Mouse (Mus musculus): Measurements from ENCODE around the gene Gm3149. TPM values are rescaled to one million over a fixed set of nuclear protein-coding genes. Genes with fewer than 3 reads are reported as not detected.
"Not testable (repeated sequence)": the region's sequence is repeated elsewhere in the genome, so short reads cannot be mapped to it uniquely, and the experiment has no call there.

The Gm3149 gene
- not detected in 2 replicates for total RNA-seq (2014; rRNA removed)
- not detected in 2 replicates for polyA plus RNA-seq (2015; fragmentation: Nextera tagmentation; extraction: Ambion mirVana)

DNA sequence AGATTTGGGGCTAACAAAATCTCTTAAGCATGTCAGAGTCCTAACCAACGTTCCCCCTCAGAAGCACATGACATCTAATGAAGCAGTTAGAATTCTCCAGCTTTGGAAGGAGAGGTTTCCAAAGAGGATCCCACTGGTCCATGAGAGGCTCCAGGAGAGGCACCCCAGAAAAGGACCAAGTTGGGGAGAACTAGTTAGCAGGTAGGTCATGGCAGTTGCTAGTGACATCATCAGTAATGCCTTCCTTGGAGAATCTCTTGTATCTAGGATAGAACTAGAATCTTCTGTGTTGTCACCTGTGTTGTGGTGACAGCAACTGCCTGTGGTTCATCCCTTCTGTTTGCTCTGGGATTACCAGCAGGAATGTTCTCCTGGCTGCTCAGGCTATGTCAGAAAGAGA lies at the start of gene Gm3149:
TSS of gene Gm3149 (plus strand) at position 301 of the 400 bp plus-strand sequence.
- H3K4me2 ChIP-seq (ENCODE audit: low read depth, low read length); ATAC-seq; H3K27me3 ChIP-seq (ENCODE audit: insufficient read depth, low read length); H3K9ac ChIP-seq (replicated peaks; ENCODE audit: low read length); DNase-seq (ENCODE audit: low spot score); H3K36me3 ChIP-seq (ENCODE audit: insufficient read depth, low read length); H3K4me3 ChIP-seq (ENCODE audit: low read length); H3K4me1 ChIP-seq (ENCODE audit: insufficient read depth, low read length); H3K9me3 ChIP-seq (ENCODE audit: low read length); H3K27ac ChIP-seq: not testable (repeated sequence)
- WGBS, result no CpG with 5 or more reads among the region's 1 CpGs

- not testable (repeated sequence) for H3K27ac ChIP-seq; H3K9ac ChIP-seq (replicated peaks; ENCODE audit: low read length); H3K27me3 ChIP-seq (ENCODE audit: insufficient read depth, low read length); ATAC-seq; H3K4me3 ChIP-seq (ENCODE audit: low read length); H3K36me3 ChIP-seq (ENCODE audit: insufficient read depth, low read length); H3K4me2 ChIP-seq (ENCODE audit: low read depth, low read length); H3K4me1 ChIP-seq (ENCODE audit: insufficient read depth, low read length); H3K9me3 ChIP-seq (ENCODE audit: low read length); DNase-seq (ENCODE audit: low spot score)
- WGBS, result 89% methylated on average over 2 of the region's 2 CpGs
Measured at GRCm38 (mm10) chr14:4269238-4269950, 47.7 kb upstream of the Gm3149 start.

- H3K27me3 ChIP-seq (ENCODE audit: insufficient read depth, low read length); H3K9me3 ChIP-seq (ENCODE audit: low read length); H3K4me3 ChIP-seq (ENCODE audit: low read length); H3K4me1 ChIP-seq (ENCODE audit: insufficient read depth, low read length); DNase-seq (ENCODE audit: low spot score); H3K27ac ChIP-seq; H3K36me3 ChIP-seq (ENCODE audit: insufficient read depth, low read length); H3K9ac ChIP-seq (replicated peaks; ENCODE audit: low read length); H3K4me2 ChIP-seq (ENCODE audit: low read depth, low read length); ATAC-seq: not testable (repeated sequence)
- 100% methylated on average over 2 of the region's 3 CpGs for WGBS
Measured at GRCm38 (mm10) chr14:4279828-4280227, 37.3 kb upstream of the Gm3149 start.

DNA sequence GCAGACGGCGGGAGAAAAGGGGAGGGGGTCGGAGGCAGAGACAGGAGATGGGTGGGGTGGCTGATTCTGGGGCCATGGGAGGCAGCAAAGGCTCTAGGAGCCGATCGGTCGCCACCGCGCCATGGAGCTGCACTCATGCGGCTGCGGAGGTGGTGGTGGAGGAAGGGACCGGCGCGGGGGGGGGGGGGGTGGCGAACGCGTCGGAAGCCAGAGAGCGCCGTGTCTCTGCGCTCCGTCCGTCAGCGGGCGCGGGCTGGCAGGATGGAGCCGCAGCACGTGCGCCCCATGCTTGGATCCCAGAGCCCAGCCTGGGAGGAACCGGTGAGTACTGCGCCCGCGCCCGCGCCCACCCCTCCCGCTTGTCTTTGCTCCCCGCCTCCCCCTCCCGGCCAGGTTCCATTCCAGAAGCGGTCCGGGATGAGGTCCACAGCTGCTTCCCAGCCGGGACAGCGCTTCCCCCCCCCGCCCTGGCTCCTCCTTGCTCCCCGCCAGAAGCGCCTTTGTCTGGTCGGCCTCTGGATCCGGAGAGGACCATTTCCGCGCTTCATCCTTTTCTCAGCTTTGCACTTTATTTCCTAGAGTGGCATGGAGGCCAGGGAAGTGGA lies 17.5 kb downstream of the Gm3149 start, which contains the start of gene 2610042L04Rik:
TSS of gene 2610042L04Rik (plus strand) at position 288 of the 605 bp plus-strand sequence.
- not testable (repeated sequence) for H3K36me3 ChIP-seq (ENCODE audit: insufficient read depth, low read length); H3K27me3 ChIP-seq (ENCODE audit: insufficient read depth, low read length); H3K9ac ChIP-seq (replicated peaks; ENCODE audit: low read length); ATAC-seq; H3K4me1 ChIP-seq (ENCODE audit: insufficient read depth, low read length); H3K9me3 ChIP-seq (ENCODE audit: low read length); H3K27ac ChIP-seq
- peak within 1 kb of the TSS; percentile 54 for H3K4me2 ChIP-seq (ENCODE audit: low read depth, low read length)
- DNase-seq (ENCODE audit: low spot score), result peak; percentile 4
- H3K4me3 ChIP-seq (ENCODE audit: low read length), result peak within 1 kb of the TSS; percentile 39
- WGBS, result under 1% methylated on average over 22 of the region's 48 CpGs

DNA sequence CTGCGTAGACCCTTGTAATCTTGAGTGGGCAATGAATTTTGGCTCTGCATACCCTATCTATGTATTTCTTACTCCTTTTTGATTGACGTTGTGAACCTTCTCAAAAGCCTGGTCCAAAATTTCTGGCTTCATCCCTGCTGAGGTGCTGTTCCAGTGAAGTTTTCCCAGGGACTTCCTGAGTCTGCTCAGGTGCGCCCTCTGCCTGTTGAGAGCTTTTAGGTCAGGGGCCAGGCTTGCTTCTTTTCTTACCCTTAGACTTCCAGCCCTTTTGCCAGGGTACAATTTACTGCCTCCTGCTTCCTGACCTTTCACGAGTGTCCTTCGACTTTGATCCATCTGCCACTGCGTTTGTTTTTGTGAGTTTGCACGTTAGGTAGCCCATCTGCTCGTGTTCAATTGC lies 18.4 kb downstream of the Gm3149 start:
- H3K9ac ChIP-seq (replicated peaks; ENCODE audit: low read length); ATAC-seq; H3K9me3 ChIP-seq (ENCODE audit: low read length); DNase-seq (ENCODE audit: low spot score); H3K27me3 ChIP-seq (ENCODE audit: insufficient read depth, low read length); H3K4me3 ChIP-seq (ENCODE audit: low read length); H3K27ac ChIP-seq; H3K36me3 ChIP-seq (ENCODE audit: insufficient read depth, low read length); H3K4me1 ChIP-seq (ENCODE audit: insufficient read depth, low read length); H3K4me2 ChIP-seq (ENCODE audit: low read depth, low read length): not testable (repeated sequence)
- peak; percentile 55 for TF ChIP-seq CTCF (IDR thresholded peaks at IDR 0.05; ENCODE audit: low read depth)
- WGBS, result 4% methylated on average over 7 of the region's 8 CpGs

- H3K27ac ChIP-seq; H3K36me3 ChIP-seq (ENCODE audit: insufficient read depth, low read length); H3K27me3 ChIP-seq (ENCODE audit: insufficient read depth, low read length); H3K9me3 ChIP-seq (ENCODE audit: low read length); H3K4me3 ChIP-seq (ENCODE audit: low read length); DNase-seq (ENCODE audit: low spot score); H3K9ac ChIP-seq (replicated peaks; ENCODE audit: low read length); H3K4me2 ChIP-seq (ENCODE audit: low read depth, low read length); H3K4me1 ChIP-seq (ENCODE audit: insufficient read depth, low read length); ATAC-seq: not testable (repeated sequence)
- 96% methylated on average over 3 of the region's 3 CpGs for WGBS
Measured at GRCm38 (mm10) chr14:4368991-4369390, 51.9 kb downstream of the Gm3149 start.

DNA sequence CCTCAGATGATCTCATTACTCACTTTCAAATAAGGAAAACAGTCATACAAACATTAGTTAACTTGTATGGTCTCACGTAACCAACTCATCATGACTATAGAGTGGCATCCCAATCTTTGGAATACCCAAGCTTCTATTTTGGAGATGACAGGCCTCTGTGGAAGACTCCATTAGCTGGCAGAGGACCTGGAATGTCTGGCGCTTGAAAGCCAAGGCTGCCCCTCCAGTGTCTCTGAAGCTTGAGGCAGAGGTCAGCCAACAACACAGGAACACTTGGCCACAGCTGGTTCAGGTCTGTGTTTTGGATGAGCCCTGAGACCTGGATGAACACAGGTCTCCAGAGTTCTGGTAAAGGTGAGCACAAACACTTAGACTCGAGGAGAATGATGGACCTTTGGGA lies 52.6 kb downstream of the Gm3149 start:
- not testable (repeated sequence) for H3K4me2 ChIP-seq (ENCODE audit: low read depth, low read length); ATAC-seq; H3K9me3 ChIP-seq (ENCODE audit: low read length); H3K27ac ChIP-seq; H3K36me3 ChIP-seq (ENCODE audit: insufficient read depth, low read length); H3K27me3 ChIP-seq (ENCODE audit: insufficient read depth, low read length); DNase-seq (ENCODE audit: low spot score); H3K4me3 ChIP-seq (ENCODE audit: low read length); H3K4me1 ChIP-seq (ENCODE audit: insufficient read depth, low read length); H3K9ac ChIP-seq (replicated peaks; ENCODE audit: low read length)
- WGBS, result 76% methylated on average over 3 of the region's 3 CpGs

Other genes with a start within 250 kb of the Gm3149 start
- not detected in 2 replicates for gene Gm3115, start 233.2 kb upstream of the Gm3149 start, total RNA-seq (2014; rRNA removed)
- not detected in 2 replicates for gene Gm3115, start 233.2 kb upstream of the Gm3149 start, polyA plus RNA-seq (2015; fragmentation: Nextera tagmentation; extraction: Ambion mirVana)
- gene Gm8108, start 206.8 kb upstream of the Gm3149 start, total RNA-seq (2014; rRNA removed), result 0.54 and 0.89 TPM in 2 replicates
- gene Gm8108, start 206.8 kb upstream of the Gm3149 start, polyA plus RNA-seq (2015; fragmentation: Nextera tagmentation; extraction: Ambion mirVana), result 3.5 and 6.1 TPM in 2 replicates
- not detected in 2 replicates for gene Gm3127, start 152.3 kb upstream of the Gm3149 start, total RNA-seq (2014; rRNA removed)
- gene Gm3127, start 152.3 kb upstream of the Gm3149 start, polyA plus RNA-seq (2015; fragmentation: Nextera tagmentation; extraction: Ambion mirVana), result not detected in 2 replicates
- gene Gm2974, start 134.7 kb upstream of the Gm3149 start, total RNA-seq (2014; rRNA removed), result 3.9 and 5.5 TPM in 2 replicates
- 5.3 and 8.9 TPM in 2 replicates for gene Gm2974, start 134.7 kb upstream of the Gm3149 start, polyA plus RNA-seq (2015; fragmentation: Nextera tagmentation; extraction: Ambion mirVana)
- gene Gm3138, start 67.7 kb upstream of the Gm3149 start, total RNA-seq (2014; rRNA removed), result not detected in 2 replicates
- gene Gm3138, start 67.7 kb upstream of the Gm3149 start, polyA plus RNA-seq (2015; fragmentation: Nextera tagmentation; extraction: Ambion mirVana), result not detected in 2 replicates
- 2.8 and 4.2 TPM in 2 replicates for gene 2610042L04Rik, start 17.5 kb downstream of the Gm3149 start, total RNA-seq (2014; rRNA removed)
- gene 2610042L04Rik, start 17.5 kb downstream of the Gm3149 start, polyA plus RNA-seq (2015; fragmentation: Nextera tagmentation; extraction: Ambion mirVana), result 4.9 and 7.0 TPM in 2 replicates
- gene Gm3159, start 80.2 kb downstream of the Gm3149 start, total RNA-seq (2014; rRNA removed), result not detected in 2 replicates
- not detected in 2 replicates for gene Gm3159, start 80.2 kb downstream of the Gm3149 start, polyA plus RNA-seq (2015; fragmentation: Nextera tagmentation; extraction: Ambion mirVana)
- 1.1 and 1.5 TPM in 2 replicates for gene Gm3164, start 98.2 kb downstream of the Gm3149 start, total RNA-seq (2014; rRNA removed)
- gene Gm3164, start 98.2 kb downstream of the Gm3149 start, polyA plus RNA-seq (2015; fragmentation: Nextera tagmentation; extraction: Ambion mirVana), result 4.1 and 6.4 TPM in 2 replicates
- gene Gm3173, start 113.7 kb downstream of the Gm3149 start, total RNA-seq (2014; rRNA removed), result 13.8 TPM in 1 of 2 replicates, not detected in the other
- 2.0 TPM in 2 replicates for gene Gm3173, start 113.7 kb downstream of the Gm3149 start, polyA plus RNA-seq (2015; fragmentation: Nextera tagmentation; extraction: Ambion mirVana)
- not detected in 2 replicates for gene Gm3182, start 164.5 kb downstream of the Gm3149 start, total RNA-seq (2014; rRNA removed)
- gene Gm3182, start 164.5 kb downstream of the Gm3149 start, polyA plus RNA-seq (2015; fragmentation: Nextera tagmentation; extraction: Ambion mirVana), result not detected in 2 replicates
- not detected in 2 replicates for gene Gm3047, start 238.1 kb downstream of the Gm3149 start, total RNA-seq (2014; rRNA removed)
- not detected in 2 replicates for gene Gm3047, start 238.1 kb downstream of the Gm3149 start, polyA plus RNA-seq (2015; fragmentation: Nextera tagmentation; extraction: Ambion mirVana)